ENCODE assay signal across 18 mouse cellular contexts in genomic region chr12:78834496-78834895, GRCm38 (mm10). TPM values are rescaled to one million over a fixed set of nuclear protein-coding genes. Genes with fewer than 3 reads are reported as not detected.
DNase-seq lines count a peak whose midpoint lies in the region; ATAC-seq lines count a peak whose summit lies in the region.
"Had no signal": no experiment of that assay in that cellular context is flagged by ENCODE, and none has a peak within 500 bp of the region (broad histone marks: within the 10 kb centered on the region; RNA-seq: fewer than 3 reads in every experiment).

No protein-coding gene starts in this region.

- 79% methylated on average over 2 of the region's 2 CpGs for WGBS in liver, embryonic 12.5 days (ENCODE audit: insufficient replicate concordance)

- H3K9me3 ChIP-seq in liver, embryonic 12.5 days (replicated peaks), result no peaks in the 10 kb centered on the region
- H3K9me3 ChIP-seq: embryonic facial prominence, embryonic 10.5 days; embryonic facial prominence, embryonic 12.5 days; forebrain, embryonic 13.5 days; forebrain, embryonic 15.5 days had no signal

- H3K9ac ChIP-seq in liver, embryonic 12.5 days, result no peak overlapping the region
- H3K9ac ChIP-seq: embryonic facial prominence, embryonic 12.5 days; forebrain, embryonic 13.5 days; forebrain, embryonic 15.5 days; forebrain, postnatal 0 days had no signal

- H3K4me3 ChIP-seq in liver, embryonic 12.5 days, result no peak overlapping the region
- H3K4me3 ChIP-seq: embryonic facial prominence, embryonic 10.5 days; embryonic facial prominence, embryonic 12.5 days; forebrain, embryonic 13.5 days; forebrain, embryonic 15.5 days had no signal

- H3K27ac ChIP-seq in liver, embryonic 12.5 days, result no peak overlapping the region
- H3K27ac ChIP-seq: embryonic facial prominence, embryonic 10.5 days; embryonic facial prominence, embryonic 12.5 days; forebrain, embryonic 13.5 days; forebrain, embryonic 15.5 days had no signal

- DNase-seq in liver (no peak), 416B (ENCODE audit: low read depth) (peak; percentile 15)
- DNase-seq in adrenal gland, postnatal 36 days, result no peak
- DNase-seq: adrenal gland, adult 2 months; adrenal gland, postnatal 10 days; adrenal gland, postnatal 25 days; cerebellum, adult 11-12 months; cerebellum, adult 2 months; cerebellum, adult 9-10 months; cerebellum, postnatal 10 days; cerebellum, postnatal 25 days; forebrain, postnatal 0 days had no signal

- no peak overlapping the region for H3K4me2 ChIP-seq in liver, embryonic 12.5 days
- H3K4me2 ChIP-seq: embryonic facial prominence, embryonic 12.5 days; forebrain, embryonic 13.5 days; forebrain, embryonic 15.5 days had no signal

- peaks cover 9% of the 10 kb centered on the region for H3K4me1 ChIP-seq in liver, embryonic 12.5 days
- H3K4me1 ChIP-seq: embryonic facial prominence, embryonic 10.5 days; embryonic facial prominence, embryonic 12.5 days; forebrain, embryonic 13.5 days; forebrain, embryonic 15.5 days had no signal

- peaks cover 58% of the 10 kb centered on the region for H3K36me3 ChIP-seq in liver, embryonic 12.5 days

- ATAC-seq in liver, embryonic 12.5 days, result 0 out of 2 replicates have a peak, but pooled peaks have one; percentile 37
- peak; percentile 65 for ATAC-seq in megakaryocyte-erythroid progenitor cell, adult 5-6 weeks (replicated peaks; ENCODE audit: low FRiP score, low TSS enrichment, poor library complexity, severe bottlenecking)
- ATAC-seq: forebrain, embryonic 13.5 days; forebrain, embryonic 15.5 days; forebrain, postnatal 0 days had no signal

- no peaks in the 10 kb centered on the region for H3K27me3 ChIP-seq in liver, embryonic 12.5 days (replicated peaks)
- H3K27me3 ChIP-seq: embryonic facial prominence, embryonic 12.5 days; forebrain, embryonic 13.5 days; forebrain, embryonic 15.5 days had no signal

RNA-seq across cellular contexts. Expression of gene Atp6v1d, which starts 26.9 kb away (rescaled TPM):
- polyA plus RNA-seq in liver, embryonic 12.5 days (2016; fragmentation: Nextera tagmentation; extraction: Ambion mirVana), result 37.2 and 37.4 TPM in 2 replicates
- 53.3 and 74.5 TPM in 2 replicates for total RNA-seq in megakaryocyte-erythroid progenitor cell, adult 5-6 weeks (2014; fragmentation: Nextera tagmentation)
- 15.3 and 27.9 TPM in 2 replicates for total RNA-seq in megakaryocyte-erythroid progenitor cell, adult 5-6 weeks (2017)
- 10 to 100 TPM; 77.4 to 78.9 TPM for total RNA-seq in adrenal gland, postnatal 36 days (2021)

RNA-seq across cellular contexts. Expression of gene Eif2s1, which starts 27.1 kb away (rescaled TPM):
- 266 and 283 TPM in 2 replicates for polyA plus RNA-seq in liver, embryonic 12.5 days (2016; fragmentation: Nextera tagmentation; extraction: Ambion mirVana)
- total RNA-seq in megakaryocyte-erythroid progenitor cell, adult 5-6 weeks (2014; fragmentation: Nextera tagmentation), result 88.2 and 99.2 TPM in 2 replicates
- total RNA-seq in megakaryocyte-erythroid progenitor cell, adult 5-6 weeks (2017), result 137 and 156 TPM in 2 replicates
- 10 to 100 TPM; 94.9 to 96.6 TPM for total RNA-seq in adrenal gland, postnatal 36 days (2021)
